Mouse (Mus musculus) midbrain, embryonic 12.5 days (tissue): ENCODE measurements at regions not wholly inside any gene's neighbourhood (a gene's known extent, or its start where the extent isn't known, plus 50 kb on each side); places are given as distances from the start of the nearest gene placed in this dataset.

Experiments used
- ATAC-seq: fragments of 200-750 bp; cut with Nextera tagmentation; 2 replicates; pipeline ENCODE4 v1.8.0; 2017; ENCODE audit warnings: low read depth, moderate TSS enrichment, moderate library complexity; ENCODE audit not compliant: low FRiP score
- H3K27ac ChIP-seq: fragments of 300-500 bp; sonication (generic); replicated peaks from 2 replicates; pipeline ENCODE4 v1.5.1; 2016; ENCODE audit warnings: mild to moderate bottlenecking
- H3K27me3 ChIP-seq: fragments of 300-500 bp; sonication (generic); 2 replicates; pipeline ENCODE4 v1.6.1; 2016; ENCODE audit warnings: mild to moderate bottlenecking
- H3K36me3 ChIP-seq: fragments of 300-500 bp; sonication (generic); 2 replicates; pipeline ENCODE4 v1.6.1; 2016
- H3K4me1 ChIP-seq: fragments of 300-500 bp; sonication (generic); 2 replicates; pipeline ENCODE4 v1.6.1; 2016
- H3K4me2 ChIP-seq: fragments of 300-500 bp; sonication (generic); replicated peaks from 2 replicates; pipeline ENCODE4 v1.6.1; 2016; ENCODE audit warnings: mild to moderate bottlenecking, moderate library complexity
- H3K4me3 ChIP-seq: fragments of 300-500 bp; sonication (generic); 2 replicates; pipeline ENCODE4 v1.5.1; 2016; ENCODE audit warnings: mild to moderate bottlenecking
- H3K9ac ChIP-seq: fragments of 300-500 bp; sonication (generic); replicated peaks from 2 replicates; pipeline ENCODE4 v1.6.1; 2016; ENCODE audit warnings: mild to moderate bottlenecking, moderate library complexity
- H3K9me3 ChIP-seq: fragments of 300-500 bp; sonication (generic); 2 replicates; pipeline ENCODE4 v1.6.1; 2016; ENCODE audit warnings: mild to moderate bottlenecking
- WGBS: fragments of 180-500 bp; shearing (Covaris S2); methylation state at CpG from one replicate; pipeline ENCODE4 v1.1.7; 2016; 5-methylcytosine and 5-hydroxymethylcytosine counted together

DNA sequence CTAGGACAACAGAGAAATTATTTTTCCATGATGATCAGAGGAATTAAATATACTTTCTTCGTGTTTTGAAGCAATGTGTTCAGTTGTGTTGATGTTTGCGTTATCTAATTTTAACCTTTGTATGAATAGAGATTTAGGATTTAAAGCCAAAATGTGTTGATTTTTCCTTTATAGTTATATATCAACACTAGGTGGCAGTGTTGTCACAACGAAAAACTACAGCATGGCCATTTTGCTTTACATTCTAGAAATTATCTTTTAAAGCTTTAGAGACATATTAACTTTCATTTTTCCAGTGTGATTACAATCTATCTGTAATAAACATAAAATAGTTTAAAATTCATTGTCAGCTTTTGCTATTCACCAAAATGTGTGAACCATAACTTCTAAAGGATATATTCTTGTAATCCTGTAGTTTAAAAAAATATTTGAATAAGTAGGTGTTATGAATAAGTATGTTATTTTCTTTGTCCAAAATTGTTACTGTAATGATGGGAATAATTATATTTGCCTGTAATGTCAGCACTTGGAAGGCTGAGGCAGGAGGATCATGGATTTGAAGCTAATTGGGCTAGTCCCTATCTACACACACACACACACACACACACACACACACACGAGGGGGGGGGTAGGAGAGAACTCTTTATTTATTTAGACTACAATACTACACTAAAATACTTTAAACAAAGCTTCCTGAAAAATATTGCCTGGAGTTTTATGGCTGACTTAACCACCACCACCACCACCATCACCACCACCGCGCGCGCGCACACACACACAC is 95.2 kb upstream of the Defb41 start:
- H3K27ac ChIP-seq, result no peak overlapping the region
- WGBS, result 69% methylated on average over 9 of the region's 9 CpGs
- H3K4me2 ChIP-seq, result no peak overlapping the region
- no peaks in the 10 kb centered on the region for H3K9me3 ChIP-seq
- no peak overlapping the region for H3K9ac ChIP-seq
- no peaks in the 10 kb centered on the region for H3K4me1 ChIP-seq
- H3K27me3 ChIP-seq, result no peaks in the 10 kb centered on the region
- H3K4me3 ChIP-seq, result no peak overlapping the region
- ATAC-seq, result peak; percentile 48
- H3K36me3 ChIP-seq, result no peaks in the 10 kb centered on the region

GRCm38 (mm10) chr1:18338871-18339270 is 73.9 kb upstream of the Defb41 start:
- Histone ChIP-seq H3K9me3 (no peaks in the 10 kb centered on the region), H3K36me3 (no peaks in the 10 kb centered on the region), H3K4me1 (no peaks in the 10 kb centered on the region), H3K27me3 (no peaks in the 10 kb centered on the region), H3K4me3 (no peak overlapping the region), H3K4me2 (no peak overlapping the region), H3K9ac (no peak overlapping the region), H3K27ac (no peak overlapping the region)
- ATAC-seq, result no peak
- 75% methylated on average over 1 of the region's 1 CpGs for WGBS
